9 mouse cellular contexts compared by ENCODE assay signal in genomic region chr1:86499903-86500302, GRCm38 (mm10). TPM values are rescaled to one million over a fixed set of nuclear protein-coding genes. Genes with fewer than 3 reads are reported as not detected.
A peak's percentile ranks its signal among the peaks of the same experiment; 100 is the strongest.
DNase-seq lines count a peak whose midpoint lies in the region; ATAC-seq and TF ChIP-seq lines count a peak whose summit lies in the region.
"Had no signal": no experiment of that assay in that cellular context is flagged by ENCODE, and none has a peak within 500 bp of the region (broad histone marks: within the 10 kb centered on the region; RNA-seq: fewer than 3 reads in every experiment).

No protein-coding gene starts in this region.

- H3K27me3 ChIP-seq in liver, adult 2 months (ENCODE audit: control insufficient read depth, insufficient read depth, low read length), result no peaks in the 10 kb centered on the region
- peaks cover 8% of the 10 kb centered on the region for H3K27me3 ChIP-seq in liver, embryonic 12.5 days (replicated peaks)
- no peaks in the 10 kb centered on the region for H3K27me3 ChIP-seq in embryonic facial prominence, embryonic 13.5 days
- H3K27me3 ChIP-seq in spleen, adult 2 months (ENCODE audit: control insufficient read depth, insufficient read depth, low read length), result no peaks in the 10 kb centered on the region

- H3K4me1 ChIP-seq in liver, adult 2 months (ENCODE audit: control insufficient read depth, insufficient read depth, low read length), result peaks cover 25% of the 10 kb centered on the region
- H3K4me1 ChIP-seq in liver, embryonic 12.5 days, result peaks cover 62% of the 10 kb centered on the region
- H3K4me1 ChIP-seq in embryonic facial prominence, embryonic 13.5 days, result peaks cover 62% of the 10 kb centered on the region
- H3K4me1 ChIP-seq in lung, adult 2 months (ENCODE audit: control insufficient read depth, insufficient read depth, low read length), result peaks cover 19% of the 10 kb centered on the region
- H3K4me1 ChIP-seq in spleen, adult 2 months (ENCODE audit: control insufficient read depth, insufficient read depth, insufficient read length), result peaks cover 34% of the 10 kb centered on the region; the same call in 1 of the 2 replicates

- H3K27ac ChIP-seq in liver, adult 2 months (replicated peaks; ENCODE audit: insufficient read depth, low read depth, low read length), result no peak overlapping the region
- H3K27ac ChIP-seq in liver, embryonic 12.5 days, result no peak overlapping the region
- H3K27ac ChIP-seq in embryonic facial prominence, embryonic 13.5 days, result peak overlapping the region; percentile 51
- peak overlapping the region; percentile 89 for H3K27ac ChIP-seq in spleen, adult 2 months (ENCODE audit: insufficient read depth, low read length)
- H3K27ac ChIP-seq: liver, embryonic 15.5 days had no signal

- H3K79me2 ChIP-seq in liver, adult 2 months (ENCODE audit: control insufficient read depth, insufficient read depth, low read length), result no peaks in the 10 kb centered on the region

- H3K9me3 ChIP-seq in liver, embryonic 12.5 days (replicated peaks), result no peaks in the 10 kb centered on the region
- H3K9me3 ChIP-seq in embryonic facial prominence, embryonic 13.5 days, result no peaks in the 10 kb centered on the region
- H3K9me3 ChIP-seq: liver, embryonic 15.5 days had no signal

- no peaks in the 10 kb centered on the region for H3K36me3 ChIP-seq in liver, adult 2 months (ENCODE audit: control insufficient read depth, insufficient read depth, low read length)
- no peaks in the 10 kb centered on the region for H3K36me3 ChIP-seq in liver, embryonic 12.5 days
- H3K36me3 ChIP-seq in embryonic facial prominence, embryonic 13.5 days, result no peaks in the 10 kb centered on the region
- no peaks in the 10 kb centered on the region for H3K36me3 ChIP-seq in spleen, adult 2 months (ENCODE audit: control insufficient read depth, insufficient read depth, low read length)
- H3K36me3 ChIP-seq: liver, embryonic 15.5 days had no signal

- no peak for ATAC-seq in liver, embryonic 12.5 days
- no peak for ATAC-seq in embryonic facial prominence, embryonic 13.5 days (ENCODE audit: insufficient number of reproducible peaks, insufficient read depth, low FRiP score, low TSS enrichment, low read depth)
- no peak for ATAC-seq in inflammation-experienced regulatory T-cells, adult 6 months

- DNase-seq in liver, adult 2 months (ENCODE audit: extremely low read depth, low read depth, low spot score), result peak; percentile 41
- DNase-seq in T-cell, adult 2 months (ENCODE audit: low spot score), result peak; percentile 56
- peak; percentile 86 for DNase-seq in heart, postnatal 4 days
- peak; percentile 70 for DNase-seq in lung, adult 2 months
- DNase-seq in spleen, adult 2 months (ENCODE audit: low read depth in 1 of 2, low spot score in 2 of 2), result peak; percentile 70 to 89

- WGBS in liver, adult 2 months, result 34% methylated on average over 3 of the region's 3 CpGs
- 24% methylated on average over 3 of the region's 3 CpGs for WGBS in liver, embryonic 12.5 days (ENCODE audit: insufficient replicate concordance)
- 49% methylated on average over 3 of the region's 3 CpGs for WGBS in embryonic facial prominence, embryonic 13.5 days
- 22% methylated on average over 3 of the region's 3 CpGs for WGBS in lung, adult 2 months
- 26% methylated on average over 3 of the region's 3 CpGs for WGBS in spleen, adult 2 months

- H3K4me2 ChIP-seq in liver, embryonic 12.5 days, result no peak overlapping the region
- no peak overlapping the region for H3K4me2 ChIP-seq in embryonic facial prominence, embryonic 13.5 days
- H3K4me2 ChIP-seq: liver, embryonic 15.5 days had no signal

- H3K9ac ChIP-seq in liver, adult 2 months (ENCODE audit: low read depth, low read length), result no peak overlapping the region
- no peak overlapping the region for H3K9ac ChIP-seq in liver, embryonic 12.5 days
- H3K9ac ChIP-seq in embryonic facial prominence, embryonic 13.5 days, result no peak overlapping the region
- H3K9ac ChIP-seq: liver, embryonic 15.5 days had no signal

- no peak for TF ChIP-seq POLR2A in liver, adult 2 months (IDR thresholded peaks at IDR 0.05; ENCODE audit: extremely low read depth, insufficient read depth, low read length)
- no peak for TF ChIP-seq POLR2A in lung, adult 2 months (IDR thresholded peaks at IDR 0.05; ENCODE audit: borderline replicate concordance, extremely low read depth, low read depth, low read length)
- TF ChIP-seq POLR2A in spleen, adult 2 months (IDR thresholded peaks at IDR 0.05; ENCODE audit: low read depth, low read length), result no peak

- peak; percentile 79 for TF ChIP-seq CTCF in liver, adult 2 months (IDR thresholded peaks at IDR 0.05; ENCODE audit: low read depth, low read length)
- TF ChIP-seq CTCF in lung, adult 2 months (IDR thresholded peaks at IDR 0.05; ENCODE audit: insufficient read depth, low read length), result peak; percentile 84
- peak; percentile 89; the same call in 1 of the 2 replicates for TF ChIP-seq CTCF in spleen, adult 2 months (IDR thresholded peaks at IDR 0.05; ENCODE audit: extremely low read depth, insufficient read depth, insufficient read length, insufficient replicate concordance)

- H3K4me3 ChIP-seq in liver, adult 2 months (ENCODE audit: insufficient read depth, low read depth, low read length), result no peak overlapping the region
- no peak overlapping the region for H3K4me3 ChIP-seq in liver, embryonic 12.5 days
- no peak overlapping the region for H3K4me3 ChIP-seq in embryonic facial prominence, embryonic 13.5 days
- H3K4me3 ChIP-seq in lung, adult 2 months (replicated peaks; ENCODE audit: extremely low read depth, low read depth, low read length), result no peak overlapping the region
- H3K4me3 ChIP-seq in spleen, adult 2 months (ENCODE audit: extremely low read depth, insufficient read depth, insufficient read length), result no peak overlapping the region
- H3K4me3 ChIP-seq: liver, embryonic 15.5 days had no signal

RNA-seq across cellular contexts. Expression of gene Ptma, which starts 26.6 kb away (rescaled TPM):
- total RNA-seq in liver, adult 2 months (2014; rRNA removed), result 259 and 274 TPM in 2 replicates
- polyA plus RNA-seq in liver, adult 2 months (2012; rRNA removed), result 214 and 240 TPM in 2 replicates
- polyA plus RNA-seq in liver, embryonic 12.5 days (2016; fragmentation: Nextera tagmentation; extraction: Ambion mirVana), result 1,639 and 1,657 TPM in 2 replicates
- 3,278 and 3,456 TPM in 2 replicates for polyA plus RNA-seq in embryonic facial prominence, embryonic 13.5 days (2015; fragmentation: Nextera tagmentation; extraction: Ambion mirVana)
- total RNA-seq in heart, postnatal 4 days (2021), result 100 to 1,000 TPM; 724 to 726 TPM
- polyA plus RNA-seq in lung, adult 2 months (2012; rRNA removed), result 751 and 980 TPM in 2 replicates
- polyA plus RNA-seq in spleen, adult 2 months (2012; rRNA removed), result 915 and 918 TPM in 2 replicates
- 1,000 to 10,000 TPM; 2,583 to 3,807 (median 2,925) TPM for polyA plus RNA-seq in inflammation-experienced regulatory T-cells, adult 6 months (2017; shearing (Covaris generic))

Comparison
In these comparisons a context has a peak if more than half of its experiments do, and no peak if none do; other contexts are left out.
1. H3K27ac ChIP-seq: peak in embryonic facial prominence, embryonic 13.5 days (single experiment) and spleen, adult 2 months (single experiment); none in liver, adult 2 months (single experiment) and liver, embryonic 12.5 days (single experiment).
2. Peak in every context shown above with its lines, with median percentiles within 50 percentile points of each other: DNase-seq and CTCF ChIP-seq.